Mouse (Mus musculus) bone marrow macrophage, adult 2 months (primary cell): ENCODE measurements around the gene Morc1.

ENCODE experiments used
- CTCF ChIP-seq: IDR thresholded peaks from 2 replicates; pipeline ENCODE4 v1.5.1; 2012; ENCODE audit warnings: low read depth, mild to moderate bottlenecking, low read length, moderate library complexity
- POLR2A ChIP-seq: IDR thresholded peaks from 2 replicates; pipeline ENCODE4 v1.6.1; 2012; ENCODE audit warnings: mild to moderate bottlenecking, low read depth, low read length, borderline replicate concordance

- no peak for TF ChIP-seq CTCF
- TF ChIP-seq POLR2A = no peak
Observed at GRCm38 (mm10) chr16:48646246-48646645, 215.2 kb downstream of the Morc1 start.
